Mouse (Mus musculus) brain, embryonic 18.5 days (tissue): ENCODE results near the gene Cep290.

Experiments
- DNase-seq: peaks from one replicate; pipeline ENCODE4 v3.0.0-alpha.2; 2012; ENCODE audit warnings: low read depth, low spot score

The Cep290 gene

GRCm38 (mm10) chr10:100590323-100590722 lies 103.0 kb downstream of the Cep290 start, which contains the start of the genes 4930430F08Rik and 1700017N19Rik:
TSS of gene 4930430F08Rik (minus strand) at chr10:100590423.
TSS of gene 1700017N19Rik (plus strand) at chr10:100590484.
- no peak for DNase-seq

DNA sequence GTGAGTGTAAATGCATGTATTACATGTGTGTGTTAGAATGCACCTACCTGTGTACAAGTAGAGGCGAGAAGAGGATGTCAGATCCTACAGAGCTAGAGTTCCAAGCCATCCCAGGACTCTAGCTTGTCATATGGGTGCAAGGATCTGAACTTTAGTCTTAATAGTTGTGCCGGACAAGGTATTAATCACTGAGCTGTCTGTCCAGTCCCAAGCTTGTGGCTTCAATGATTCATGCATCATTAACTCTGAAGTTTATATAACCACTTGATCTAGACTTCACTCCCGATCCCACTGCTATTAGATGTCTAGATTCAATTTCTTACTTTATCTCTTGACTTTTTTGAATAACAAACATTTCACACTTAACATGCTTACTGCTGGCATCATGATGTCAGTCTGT lies 111.0 kb downstream of the Cep290 start:
- DNase-seq = no peak

DNA sequence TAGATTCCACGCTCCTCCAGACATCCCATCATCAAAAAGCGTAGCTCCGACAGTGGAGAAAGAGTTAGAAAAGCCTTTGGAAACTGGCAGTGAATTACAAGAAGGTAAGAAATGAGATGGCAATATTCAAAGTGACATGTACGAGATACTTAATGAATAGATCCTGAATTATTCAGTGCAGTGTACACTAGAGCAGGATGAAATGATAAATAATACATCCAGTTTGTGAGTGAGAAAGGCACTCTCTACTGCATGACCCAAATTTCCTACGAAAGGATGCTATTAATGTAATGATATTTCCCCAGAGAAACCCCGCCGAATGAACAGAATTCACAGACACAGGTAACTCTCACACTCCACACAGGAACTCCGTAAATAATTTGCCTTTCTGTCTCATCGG lies 116.2 kb downstream of the Cep290 start:
- DNase-seq = no peak

- no peak for DNase-seq
Observed at GRCm38 (mm10) chr10:100604254-100604653, 116.9 kb downstream of the Cep290 start.

DNA sequence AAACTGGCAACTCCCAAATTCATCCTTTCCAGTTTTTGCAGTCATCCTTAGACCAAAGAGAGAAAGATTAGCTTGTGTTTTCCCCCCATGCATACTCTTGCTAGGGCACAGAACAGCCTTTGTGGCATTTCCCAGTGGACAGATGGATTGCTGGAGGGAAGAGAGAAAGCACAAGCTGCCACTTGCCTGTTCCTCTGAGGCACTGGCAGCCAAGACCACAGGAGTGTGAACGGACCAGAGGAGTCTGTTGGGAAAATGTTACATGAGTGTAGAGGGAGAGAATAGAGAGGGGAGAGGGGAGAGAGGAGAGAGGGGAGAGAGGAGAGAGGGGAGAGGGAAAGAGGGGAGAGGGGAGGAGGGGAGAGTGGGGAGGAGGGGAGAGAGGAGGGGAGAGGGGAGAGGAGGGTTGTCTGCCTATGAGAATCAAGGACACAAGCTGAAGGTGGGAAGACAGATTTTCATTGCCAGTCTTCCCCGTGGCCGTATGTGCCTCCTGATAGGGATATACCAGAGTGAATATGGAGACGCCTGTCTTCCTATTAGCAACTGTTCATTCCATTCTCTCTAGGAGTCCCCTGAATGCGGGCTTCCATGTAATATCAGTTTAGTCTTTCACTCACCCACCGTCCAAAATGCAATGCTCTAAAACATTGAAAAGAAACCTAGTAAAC lies 130.0 kb downstream of the Cep290 start:
- DNase-seq = no peak

DNA sequence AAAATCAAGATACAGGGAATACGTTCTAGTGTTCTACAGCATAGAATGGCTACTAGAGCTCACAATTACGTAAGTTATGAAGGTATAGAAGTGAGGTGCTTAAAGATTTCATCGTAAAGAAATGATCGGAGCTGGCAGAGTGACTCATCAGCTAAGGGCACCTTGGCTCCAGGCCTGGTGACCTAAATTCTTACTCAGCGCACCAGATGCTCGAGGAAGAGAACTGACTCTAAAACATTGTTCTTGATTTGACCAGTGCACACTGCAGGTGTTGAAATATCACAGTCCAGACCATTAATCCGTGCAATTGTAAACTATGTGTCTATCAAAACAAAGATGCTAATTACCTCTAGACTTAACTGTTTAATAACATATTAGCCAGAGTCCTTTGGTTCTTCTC lies 132.1 kb downstream of the Cep290 start:
- no peak for DNase-seq

GRCm38 (mm10) chr10:100620040-100620439 lies 132.7 kb downstream of the Cep290 start:
- no peak for DNase-seq

- DNase-seq = no peak
Observed at GRCm38 (mm10) chr10:100622494-100622893, 135.1 kb downstream of the Cep290 start.
